Mouse (Mus musculus) myocyte (in vitro differentiated cells): ENCODE data around the gene Rhbdf1. TPM values are rescaled to one million over a fixed set of nuclear protein-coding genes. Genes with fewer than 3 reads are reported as not detected.
"Not testable (repeated sequence)": the region's sequence is repeated elsewhere in the genome, so short reads cannot be mapped to it uniquely, and the experiment has no call there.

ENCODE experiments used
- H3K27me3 ChIP-seq: one replicate; pipeline ENCODE4 v1.6.1; 2011; ENCODE audit not compliant: control insufficient read depth, insufficient read depth, insufficient read length
- H3K36me3 ChIP-seq: one replicate; pipeline ENCODE4 v1.6.1; 2011; ENCODE audit not compliant: control insufficient read depth, insufficient read depth
- H3K4me2 ChIP-seq: one replicate; pipeline ENCODE4 v1.6.1; 2011; ENCODE audit warnings: low read depth, control low read depth
- H3K4me3 ChIP-seq: one replicate; pipeline ENCODE4 v1.5.1; 2011; ENCODE audit warnings: mild to moderate bottlenecking, control low read depth, moderate library complexity
- H3K79me2 ChIP-seq: one replicate; pipeline ENCODE4 v1.6.1; 2011; ENCODE audit not compliant: control insufficient read depth, insufficient read depth
- H3ac ChIP-seq: one replicate; pipeline ENCODE4 v1.6.1; 2011; ENCODE audit not compliant: control insufficient read depth, insufficient read length
- CEBPB ChIP-seq: IDR thresholded peaks from 2 replicates; pipeline ENCODE4 v1.6.1; 2011; ENCODE audit warnings: mild to moderate bottlenecking, moderate library complexity; ENCODE audit not compliant: poor library complexity, insufficient read depth, severe bottlenecking
- E2F4 ChIP-seq: IDR thresholded peaks from one replicate; pipeline ENCODE4 v1.6.1; 2011; ENCODE audit warnings: mild to moderate bottlenecking, control low read depth, moderate library complexity; ENCODE audit not compliant: insufficient read depth
- MAX ChIP-seq: IDR thresholded peaks from one replicate; pipeline ENCODE4 v1.6.1; 2011; ENCODE audit warnings: low read depth, mild to moderate bottlenecking, control low read depth
- MYOD1 ChIP-seq, 3 experiments: IDR thresholded peaks; one replicate each; pipeline ENCODE4 v1.6.1; 2011; ENCODE audit warnings: control low read depth in 2 of 3, low read depth in 2 of 3, mild to moderate bottlenecking in 2 of 3, moderate library complexity in 1 of 3; ENCODE audit not compliant: insufficient read length in 2 of 3, control insufficient read depth in 1 of 3
- MYOG ChIP-seq, 3 experiments: IDR thresholded peaks; one replicate each; pipeline ENCODE4 v1.6.1; 2011; ENCODE audit warnings: control low read depth in 2 of 3, low read depth in 2 of 3, mild to moderate bottlenecking in 2 of 3; ENCODE audit not compliant: insufficient read length in 2 of 3, control insufficient read depth in 1 of 3, insufficient read depth in 1 of 3
- POLR2A ChIP-seq: IDR thresholded peaks from one replicate; pipeline ENCODE4 v1.6.1; 2011; ENCODE audit warnings: low read depth, mild to moderate bottlenecking, control low read depth, moderate library complexity; ENCODE audit not compliant: insufficient read length
- POLR2AphosphoS2 ChIP-seq: IDR thresholded peaks from one replicate; pipeline ENCODE4 v1.6.1; 2011; ENCODE audit warnings: low read depth, control low read depth; ENCODE audit not compliant: insufficient read length
- REST ChIP-seq: IDR thresholded peaks from one replicate; pipeline ENCODE4 v1.6.1; 2011; ENCODE audit warnings: mild to moderate bottlenecking, control low read depth, moderate library complexity; ENCODE audit not compliant: insufficient read depth, insufficient read length
- SRF ChIP-seq: IDR thresholded peaks from one replicate; pipeline ENCODE4 v1.6.1; 2011; ENCODE audit warnings: low read depth; ENCODE audit not compliant: control insufficient read depth, insufficient read length
- TCF12 ChIP-seq: IDR thresholded peaks from one replicate; pipeline ENCODE4 v1.6.1; 2011; ENCODE audit warnings: mild to moderate bottlenecking, control low read depth; ENCODE audit not compliant: poor library complexity, insufficient read depth, severe bottlenecking
- TCF3 ChIP-seq: IDR thresholded peaks from one replicate; pipeline ENCODE4 v1.6.1; 2011; ENCODE audit warnings: low read depth, control low read depth; ENCODE audit not compliant: insufficient read length
- USF1 ChIP-seq: IDR thresholded peaks from one replicate; pipeline ENCODE4 v1.6.1; 2011; ENCODE audit warnings: low read depth, mild to moderate bottlenecking, control low read depth, moderate library complexity
- polyA plus RNA-seq: library from polyadenylated mRNA; unstranded; fragments of >200 nt; fragmentation: generic; extraction: Trizol; gene quantifications from one replicate; pipeline ENCODE4 v1.2.1, GENCODE M21; 2012; ENCODE audit warnings: missing spikeins

Gene Rhbdf1
- polyA plus RNA-seq, 1 experiment: 73.3 TPM

- TF ChIP-seq TCF3: no peak
- peaks cover 14% of the 10 kb centered on the region for H3K36me3 ChIP-seq
- no peaks in the 10 kb centered on the region for H3K27me3 ChIP-seq
- H3ac ChIP-seq: no peak overlapping the region
- peaks cover 67% of the 10 kb centered on the region for H3K79me2 ChIP-seq
- no peak overlapping the region for H3K4me2 ChIP-seq
- no peak overlapping the region for H3K4me3 ChIP-seq
These were observed 5.2 kb downstream of the Rhbdf1 start for GRCm38 (mm10) chr11:32216851-32217250.

GRCm38 (mm10) chr11:32215372-32216162, 6.5 kb downstream of the Rhbdf1 start:
- no peak overlapping the region for H3K4me3 ChIP-seq
- H3ac ChIP-seq: no peak overlapping the region
- H3K79me2 ChIP-seq: peaks cover 56% of the 10 kb centered on the region
- no peaks in the 10 kb centered on the region for H3K27me3 ChIP-seq
- peaks cover 15% of the 10 kb centered on the region for H3K36me3 ChIP-seq
- no peak for TF ChIP-seq POLR2AphosphoS2
- no peak for TF ChIP-seq CEBPB
- no peak for TF ChIP-seq POLR2A
- no peak for TF ChIP-seq USF1
- TF ChIP-seq E2F4: no peak
- no peak for TF ChIP-seq TCF12
- TF ChIP-seq REST: no peak
- H3K4me2 ChIP-seq: no peak overlapping the region

GRCm38 (mm10) chr11:32210623-32211022, 11.5 kb downstream of the Rhbdf1 start:
- Histone ChIP-seq H3K4me2 (no peak overlapping the region), H3K27me3 (no peaks in the 10 kb centered on the region), H3ac (no peak overlapping the region), H3K79me2 (peaks cover 8% of the 10 kb centered on the region), H3K36me3 (peaks cover 19% of the 10 kb centered on the region), H3K4me3 (no peak overlapping the region)
- TF ChIP-seq E2F4: no peak
- no peak for TF ChIP-seq SRF
- no peak for TF ChIP-seq TCF12
- no peak for TF ChIP-seq MYOD1 (IDR thresholded peaks at IDR 0.05; ENCODE audit: control insufficient read depth in 1 of 3, insufficient read length in 2 of 3, low read depth in 2 of 3)
- no peak for TF ChIP-seq POLR2A
- no peak for TF ChIP-seq POLR2AphosphoS2
- no peak for TF ChIP-seq TCF3
- no peak for TF ChIP-seq MAX
- no peak for TF ChIP-seq REST
- no peak for TF ChIP-seq CEBPB
- no peak for TF ChIP-seq MYOG (IDR thresholded peaks at IDR 0.05; ENCODE audit: control insufficient read depth in 1 of 3, insufficient read depth in 1 of 3, insufficient read length in 2 of 3, low read depth in 2 of 3)
- no peak for TF ChIP-seq USF1

- Histone ChIP-seq H3K4me3 (peak within 1 kb of the TSS; percentile 44), H3K27me3 (peaks cover 3% of the 10 kb centered on the region), H3K36me3 (peaks cover 3% of the 10 kb centered on the region), H3ac (peak within 1 kb of the TSS; percentile 50), H3K79me2 (no peaks in the 10 kb centered on the region), H3K4me2 (peak within 1 kb of the TSS; percentile 78)
- no peak for TF ChIP-seq REST
- no peak for TF ChIP-seq SRF
- TF ChIP-seq TCF3: no peak
- TF ChIP-seq MYOG (IDR thresholded peaks at IDR 0.05; ENCODE audit: control insufficient read depth in 1 of 3, insufficient read depth in 1 of 3, insufficient read length in 2 of 3, low read depth in 2 of 3): no peak
- TF ChIP-seq USF1: peak; percentile 86
- TF ChIP-seq TCF12: no peak
- TF ChIP-seq POLR2A: peak; percentile 81
- no peak for TF ChIP-seq CEBPB
- TF ChIP-seq POLR2AphosphoS2: peak; percentile 65
- peak in 1 of 3 experiments; percentile 21 for TF ChIP-seq MYOD1 (IDR thresholded peaks at IDR 0.05; ENCODE audit: control insufficient read depth in 1 of 3, insufficient read length in 2 of 3, low read depth in 2 of 3)
- peak; percentile 96 for TF ChIP-seq E2F4
- TF ChIP-seq MAX: no peak
These were observed 16.8 kb downstream of the Rhbdf1 start, which contains the start of gene Snrnp25 for GRCm38 (mm10) chr11:32205058-32205873. TSS of gene Snrnp25 (plus strand) at chr11:32205415.

- H3K79me2 ChIP-seq: no peaks in the 10 kb centered on the region
These were observed 20.0 kb downstream of the Rhbdf1 start for GRCm38 (mm10) chr11:32201922-32202685.

GRCm38 (mm10) chr11:32200992-32201391, 21.1 kb downstream of the Rhbdf1 start:
- H3ac ChIP-seq, H3K79me2 ChIP-seq, H3K27me3 ChIP-seq, H3K36me3 ChIP-seq, H3K4me2 ChIP-seq, H3K4me3 ChIP-seq: not testable (repeated sequence)

More at GRCm38 (mm10) chr11:32201922-32202685, 20.0 kb downstream of the Rhbdf1 start:
- Histone ChIP-seq H3ac (no peak overlapping the region), H3K4me2 (no peak overlapping the region), H3K4me3 (no peak overlapping the region), H3K36me3 (no peaks in the 10 kb centered on the region), H3K27me3 (peaks cover 6% of the 10 kb centered on the region)
- TF ChIP-seq TCF12: no peak
- no peak for TF ChIP-seq SRF
- TF ChIP-seq MAX: no peak
- no peak for TF ChIP-seq USF1
- TF ChIP-seq CEBPB: no peak
- no peak for TF ChIP-seq TCF3
- TF ChIP-seq POLR2A: no peak
- TF ChIP-seq MYOG (IDR thresholded peaks at IDR 0.05; ENCODE audit: control insufficient read depth in 1 of 3, insufficient read depth in 1 of 3, insufficient read length in 2 of 3, low read depth in 2 of 3): no peak
- no peak for TF ChIP-seq REST
- TF ChIP-seq MYOD1 (IDR thresholded peaks at IDR 0.05; ENCODE audit: control insufficient read depth in 1 of 3, insufficient read length in 2 of 3, low read depth in 2 of 3): no peak
